In genomic region chr9:69790562-69790961, GRCm38 (mm10) we compare ENCODE assay signal across 11 mouse cellular contexts. TPM values are rescaled to one million over a fixed set of nuclear protein-coding genes. Genes with fewer than 3 reads are reported as not detected.
A peak's percentile ranks its signal among the peaks of the same experiment; 100 is the strongest.
DNase-seq lines count a peak whose midpoint lies in the region; ATAC-seq and TF ChIP-seq lines count a peak whose summit lies in the region.
"Had no signal": no experiment of that assay in that cellular context is flagged by ENCODE, and none has a peak within 500 bp of the region (broad histone marks: within the 10 kb centered on the region; RNA-seq: fewer than 3 reads in every experiment).

No protein-coding gene starts in this region.

- intact Hi-C loops in gastrocnemius, adult 2 months (cut with DNase I), result no loop called here
- intact Hi-C loops in gastrocnemius, postnatal 14 days (cut with DNase I; ENCODE audit: low total_unique reads), result no loop called here

- TF ChIP-seq CTCF in gastrocnemius, adult 2 months (IDR thresholded peaks at IDR 0.05), result peak; percentile 31; the same call in 1 of the 2 replicates

- H3K36me3 ChIP-seq in midbrain, embryonic 10.5 days, result no peaks in the 10 kb centered on the region
- no peaks in the 10 kb centered on the region for H3K36me3 ChIP-seq in midbrain, embryonic 13.5 days
- H3K36me3 ChIP-seq in intestine, embryonic 16.5 days (ENCODE audit: control insufficient read depth, insufficient read depth, low read length), result no peaks in the 10 kb centered on the region
- H3K36me3 ChIP-seq: limb, embryonic 15.5 days had no signal

- ATAC-seq in midbrain, embryonic 13.5 days, result no peak
- no peak for ATAC-seq in intestine, embryonic 16.5 days

- H3K4me1 ChIP-seq in midbrain, embryonic 10.5 days, result no peaks in the 10 kb centered on the region
- no peaks in the 10 kb centered on the region for H3K4me1 ChIP-seq in midbrain, embryonic 13.5 days (replicated peaks)
- H3K4me1 ChIP-seq in intestine, embryonic 16.5 days (ENCODE audit: control insufficient read depth, insufficient read depth, low read length), result no peaks in the 10 kb centered on the region
- H3K4me1 ChIP-seq: limb, embryonic 15.5 days had no signal

- no peaks in the 10 kb centered on the region; the same call in 1 of the 2 replicates for H3K27me3 ChIP-seq in midbrain, embryonic 10.5 days (ENCODE audit: low read depth, poor library complexity, severe bottlenecking)
- H3K27me3 ChIP-seq in midbrain, embryonic 13.5 days, result no peaks in the 10 kb centered on the region
- no peaks in the 10 kb centered on the region for H3K27me3 ChIP-seq in intestine, embryonic 16.5 days (replicated peaks; ENCODE audit: control insufficient read depth, insufficient read depth, low read length)
- H3K27me3 ChIP-seq: limb, embryonic 15.5 days had no signal

- H3K27ac ChIP-seq in gastrocnemius, adult 2 months, result no peak overlapping the region
- no peak overlapping the region for H3K27ac ChIP-seq in midbrain, embryonic 10.5 days (replicated peaks)
- no peak overlapping the region for H3K27ac ChIP-seq in midbrain, embryonic 13.5 days
- no peak overlapping the region for H3K27ac ChIP-seq in intestine, embryonic 16.5 days (ENCODE audit: low read length)
- H3K27ac ChIP-seq: limb, embryonic 15.5 days had no signal

- H3K9ac ChIP-seq in midbrain, embryonic 13.5 days (replicated peaks), result no peak overlapping the region
- H3K9ac ChIP-seq in intestine, embryonic 16.5 days (ENCODE audit: low read depth, low read length), result no peak overlapping the region
- H3K9ac ChIP-seq: limb, embryonic 15.5 days had no signal

- no peak overlapping the region for H3K4me3 ChIP-seq in gastrocnemius, adult 2 months
- no peak overlapping the region for H3K4me3 ChIP-seq in midbrain, embryonic 10.5 days
- no peak overlapping the region for H3K4me3 ChIP-seq in midbrain, embryonic 13.5 days (replicated peaks)
- H3K4me3 ChIP-seq in intestine, embryonic 16.5 days (ENCODE audit: low read length), result no peak overlapping the region
- H3K4me3 ChIP-seq: limb, embryonic 15.5 days had no signal

- WGBS in midbrain, embryonic 10.5 days, result 57% methylated on average over 7 of the region's 7 CpGs
- 54% methylated on average over 7 of the region's 7 CpGs for WGBS in midbrain, embryonic 13.5 days
- 63% methylated on average over 7 of the region's 7 CpGs for WGBS in intestine, embryonic 16.5 days

- DNase-seq in gastrocnemius, adult 2 months, result no peak
- no peak for DNase-seq in gastrocnemius, postnatal 14 days
- peak; percentile 61 for DNase-seq in midbrain, embryonic 10.5 days (ENCODE audit: low spot score)
- DNase-seq in c-Kit-positive CD71-positive TER-119-positive erythroid progenitor cells, embryonic 14.5 days (ENCODE audit: low spot score), result peak; percentile 2
- peak; percentile 66 for DNase-seq in testis, postnatal 14 days (ENCODE audit: low spot score)
- no peak for DNase-seq in gastrocnemius, postnatal 25 days

- no peaks in the 10 kb centered on the region; the same call in 1 of the 2 replicates for H3K9me3 ChIP-seq in midbrain, embryonic 10.5 days (replicated peaks)
- H3K9me3 ChIP-seq in midbrain, embryonic 13.5 days, result peaks cover 3% of the 10 kb centered on the region; the same call in 1 of the 2 replicates
- H3K9me3 ChIP-seq in intestine, embryonic 16.5 days (ENCODE audit: control insufficient read depth, low read length), result 0 out of 2 replicates have a peak, but pooled peaks cover 2% of the 10 kb centered on the region
- H3K9me3 ChIP-seq: limb, embryonic 15.5 days had no signal

- H3K4me2 ChIP-seq in midbrain, embryonic 13.5 days (replicated peaks), result no peak overlapping the region
- H3K4me2 ChIP-seq in intestine, embryonic 16.5 days (ENCODE audit: low read depth, low read length), result no peak overlapping the region
- H3K4me2 ChIP-seq: limb, embryonic 15.5 days had no signal

RNA-seq across cellular contexts. Expression of gene Foxb1, which starts 29.8 kb away (rescaled TPM):
- not detected for total RNA-seq in gastrocnemius, adult 2 months (2021)
- total RNA-seq in gastrocnemius, postnatal 14 days (2021), result not detected
- 13.0 and 15.1 TPM in 2 replicates for polyA plus RNA-seq in midbrain, embryonic 10.5 days (2016; fragmentation: Nextera tagmentation; extraction: Ambion mirVana)
- 14.2 and 20.6 TPM in 2 replicates for polyA plus RNA-seq in midbrain, embryonic 13.5 days (2015; fragmentation: Nextera tagmentation; extraction: Ambion mirVana)
- not detected in 2 replicates for polyA plus RNA-seq in intestine, embryonic 16.5 days (2015; fragmentation: Nextera tagmentation; extraction: Ambion mirVana)
- total RNA-seq in gastrocnemius, postnatal 25 days (2021), result not detected
- total RNA-seq: neutrophil, adult 5-6 weeks had no signal
- polyA plus RNA-seq: heart, embryonic 14.5 days; limb, embryonic 15.5 days had no signal

Comparison
In these comparisons a context has a peak if more than half of its experiments do, and no peak if none do; other contexts are left out.
1. DNase-seq: peak in midbrain, embryonic 10.5 days (single experiment), c-Kit-positive CD71-positive TER-119-positive erythroid progenitor cells, embryonic 14.5 days (single experiment) and testis, postnatal 14 days (single experiment); none in gastrocnemius, adult 2 months (single experiment), gastrocnemius, postnatal 14 days (single experiment) and gastrocnemius, postnatal 25 days (single experiment).